Mouse (Mus musculus): ENCODE measurements around the gene Arhgef28.

The Arhgef28 gene

GRCm38 (mm10) chr13:98183157-98183878 is 22.9 kb downstream of the Arhgef28 start:
- DNase-seq (ENCODE audit: low spot score in 2 of 2) = no peak

DNA sequence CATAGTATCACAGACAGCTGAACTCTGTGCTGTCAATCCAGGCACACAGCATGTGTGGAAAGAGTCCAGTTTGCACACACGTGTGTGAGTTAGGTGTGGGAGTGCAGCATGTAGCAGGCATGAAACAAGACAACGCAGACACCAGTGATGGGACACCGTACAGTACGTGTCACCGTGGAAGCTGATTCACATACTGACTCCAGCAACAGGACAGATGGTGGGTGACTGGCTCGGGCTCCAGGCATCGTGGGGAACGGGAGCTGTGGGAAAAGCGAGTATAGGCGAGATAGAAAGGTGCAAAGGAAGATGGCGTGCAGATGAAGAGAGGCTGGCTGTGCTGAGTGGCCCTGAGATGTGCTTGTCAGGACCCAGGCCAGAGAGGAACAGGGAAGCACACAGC is 23.9 kb downstream of the Arhgef28 start:
- no peak for DNase-seq (ENCODE audit: low spot score in 2 of 2)

DNA sequence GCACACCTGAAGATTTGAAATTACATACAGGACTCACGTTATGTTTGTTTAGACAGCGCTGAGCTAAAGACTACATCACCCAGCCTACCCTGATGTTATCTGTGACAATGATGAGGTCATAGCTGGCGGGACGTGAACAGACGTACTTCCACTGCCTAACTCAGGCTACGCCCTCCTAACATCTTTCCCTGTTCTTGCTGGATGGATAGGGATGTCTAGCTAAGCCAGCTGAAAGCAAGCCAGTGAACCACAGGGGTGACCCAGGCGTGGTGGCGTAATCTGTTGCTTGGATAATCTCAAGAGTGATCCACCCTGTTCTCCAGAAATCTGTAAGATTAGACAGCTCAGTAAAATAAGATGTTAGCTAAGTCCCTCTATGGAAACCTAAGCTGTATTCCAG is 25.6 kb downstream of the Arhgef28 start:
- DNase-seq (ENCODE audit: low spot score in 2 of 2) = no peak

GRCm38 (mm10) chr13:98175323-98176007 is 30.8 kb downstream of the Arhgef28 start:
- DNase-seq (ENCODE audit: low spot score in 2 of 2) = no peak

- no peak for DNase-seq (ENCODE audit: low spot score in 2 of 2)
Observed at GRCm38 (mm10) chr13:98173008-98173407, 33.2 kb downstream of the Arhgef28 start.

DNA sequence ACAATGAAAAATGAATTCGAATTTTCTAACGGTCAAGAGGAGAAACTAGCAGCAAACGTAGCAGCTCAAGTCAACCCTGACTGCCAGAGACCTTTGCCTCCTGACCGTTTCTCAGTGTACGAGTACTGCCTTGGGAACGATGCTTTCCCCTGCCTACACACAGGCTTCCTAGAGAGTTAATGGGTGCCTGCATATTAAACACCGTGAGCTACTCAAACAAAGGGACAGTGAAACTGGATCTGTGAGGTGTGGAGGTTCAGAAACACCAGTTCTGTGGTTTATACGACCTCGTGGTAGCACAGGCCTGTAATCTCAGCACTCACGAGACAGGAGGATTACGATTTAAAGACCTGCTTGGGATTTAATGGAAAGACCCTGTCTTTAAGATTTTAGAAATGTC is 33.9 kb downstream of the Arhgef28 start:
- no peak for DNase-seq (ENCODE audit: low spot score in 2 of 2)

DNA sequence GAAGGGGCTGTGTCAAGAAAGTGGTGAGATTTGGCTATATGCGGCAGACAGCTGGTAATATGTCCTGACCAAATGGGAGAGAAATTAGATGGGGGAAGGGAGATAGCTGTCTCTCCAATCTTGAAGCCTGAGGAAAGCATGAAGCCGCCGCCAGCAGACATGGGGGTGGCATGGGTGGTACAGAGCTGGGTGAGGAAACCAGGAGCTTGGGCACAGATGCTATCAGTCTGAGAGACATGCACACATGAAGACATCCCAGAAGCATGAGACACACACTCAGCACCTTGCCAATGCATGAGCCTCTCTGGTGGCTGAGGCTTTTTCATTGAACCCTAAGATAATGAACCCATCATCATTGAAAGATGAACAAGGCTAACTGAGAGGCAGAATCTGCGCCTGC is 34.5 kb downstream of the Arhgef28 start:
- no peak for DNase-seq (ENCODE audit: low spot score in 2 of 2)

- DNase-seq (ENCODE audit: low spot score in 2 of 2) = no peak
Observed at GRCm38 (mm10) chr13:98171257-98171656, 35.0 kb downstream of the Arhgef28 start.

- DNase-seq (ENCODE audit: low spot score in 2 of 2) = no peak
Observed at GRCm38 (mm10) chr13:98164878-98165277, 41.4 kb downstream of the Arhgef28 start.

DNA sequence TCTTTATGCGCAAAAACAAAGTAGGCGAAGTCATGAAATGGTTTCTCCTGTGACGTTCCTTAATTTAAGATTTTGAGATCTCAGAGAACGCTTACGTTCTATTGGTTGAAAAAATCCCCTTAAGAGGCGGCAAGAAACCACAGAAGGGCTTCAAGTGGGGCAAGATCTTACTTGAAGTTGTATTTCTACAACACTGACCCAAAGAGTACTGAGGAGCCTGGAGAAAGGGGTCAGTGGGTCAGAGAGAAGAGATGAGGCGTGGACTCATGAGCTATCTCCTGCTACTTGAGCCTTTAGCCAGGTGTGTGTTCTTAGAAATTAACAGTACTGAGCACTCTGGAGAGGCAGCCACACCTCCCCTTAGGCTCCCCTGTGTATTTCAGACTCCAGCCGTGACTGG is 44.7 kb downstream of the Arhgef28 start:
- DNase-seq (ENCODE audit: low spot score in 2 of 2) = no peak

- DNase-seq (ENCODE audit: low spot score in 2 of 2) = no peak
Observed at GRCm38 (mm10) chr13:98156656-98157055, 49.6 kb downstream of the Arhgef28 start.

DNA sequence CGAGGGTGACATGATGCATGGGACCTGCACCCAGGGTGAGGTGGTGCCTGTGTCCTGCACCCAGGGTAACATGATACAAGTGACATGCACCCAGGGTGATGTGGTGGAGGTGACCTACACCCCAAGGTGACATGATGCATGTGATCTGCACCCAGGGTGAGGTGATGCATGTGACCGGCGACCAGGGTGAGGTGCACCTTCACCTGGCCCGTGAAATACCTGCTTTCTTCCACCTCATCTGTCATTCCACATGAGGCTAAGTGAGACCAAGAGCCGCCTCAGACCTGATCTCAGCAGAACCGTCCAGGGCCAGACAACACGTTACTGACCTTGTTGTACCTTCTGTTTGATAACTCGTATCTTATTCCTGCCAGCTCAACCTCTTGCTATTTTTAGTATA is 53.5 kb downstream of the Arhgef28 start:
- no peak for DNase-seq (ENCODE audit: low spot score in 2 of 2)

DNA sequence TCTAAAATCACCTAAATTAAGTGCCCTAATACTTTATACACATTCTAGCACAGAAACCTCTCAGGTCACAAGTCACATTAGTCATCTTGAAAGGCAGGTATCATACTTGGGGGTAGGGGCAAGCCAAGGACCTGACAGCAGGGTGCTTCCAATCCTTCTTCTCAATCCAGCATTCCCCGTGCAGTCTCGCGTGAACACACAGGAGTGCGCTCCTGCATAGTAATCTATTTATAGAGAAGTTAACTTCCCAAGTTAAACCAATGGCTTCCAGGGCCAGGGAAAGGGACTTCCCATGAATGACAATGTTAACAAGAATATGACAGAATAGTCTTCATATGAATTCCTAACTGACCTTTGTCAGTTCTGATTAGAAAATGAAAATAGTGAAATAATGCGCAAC is 58.7 kb downstream of the Arhgef28 start:
- no peak for DNase-seq (ENCODE audit: low spot score in 2 of 2)

GRCm38 (mm10) chr13:98146573-98147160 is 59.6 kb downstream of the Arhgef28 start:
- no peak for DNase-seq (ENCODE audit: low spot score in 2 of 2)

DNA sequence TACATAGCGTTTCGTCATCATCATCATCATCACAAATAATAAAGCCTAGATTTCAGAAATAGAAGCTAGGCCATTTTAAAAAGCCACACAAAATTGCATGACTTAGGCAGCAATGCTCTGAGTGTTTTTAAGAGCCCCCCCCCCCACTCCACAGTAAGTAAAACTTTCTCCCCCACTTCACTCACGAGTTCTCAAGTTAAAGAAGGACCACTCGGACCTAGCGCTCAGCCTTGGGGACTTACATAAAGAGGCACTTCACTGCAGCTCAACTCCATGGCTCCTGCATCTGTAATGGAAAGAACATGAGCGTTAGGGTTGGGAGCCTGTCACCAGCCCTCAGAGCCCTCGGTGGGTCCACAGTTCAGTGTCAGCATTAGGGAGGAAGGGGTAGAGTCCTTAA is 60.9 kb downstream of the Arhgef28 start:
- no peak for DNase-seq (ENCODE audit: low spot score in 2 of 2)

- no peak for DNase-seq (ENCODE audit: low spot score in 2 of 2)
Observed at GRCm38 (mm10) chr13:98143000-98143399, 63.2 kb downstream of the Arhgef28 start.

- no peak for DNase-seq (ENCODE audit: low spot score in 2 of 2)
Observed at GRCm38 (mm10) chr13:98140626-98141025, 65.6 kb downstream of the Arhgef28 start.

DNA sequence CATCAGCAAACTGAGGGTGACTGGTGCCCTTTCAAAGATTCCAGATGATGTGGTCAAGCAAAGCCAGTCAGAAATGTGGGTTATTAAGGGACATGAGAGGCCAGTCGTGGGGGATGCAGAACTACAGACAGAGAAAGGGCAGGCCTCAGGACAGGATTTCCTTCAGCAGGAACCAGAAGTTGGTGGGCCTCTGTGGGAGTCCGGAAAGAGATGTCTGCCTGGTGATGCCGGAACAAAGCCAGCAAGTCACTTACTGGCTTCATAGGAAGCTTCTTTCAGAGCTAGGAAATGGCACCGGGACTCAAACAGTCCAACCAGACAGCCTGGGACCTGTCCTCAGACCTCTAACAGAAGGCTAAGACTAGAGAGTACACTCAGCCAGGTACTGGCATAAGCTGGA is 67.5 kb downstream of the Arhgef28 start:
- no peak for DNase-seq (ENCODE audit: low spot score in 2 of 2)

DNA sequence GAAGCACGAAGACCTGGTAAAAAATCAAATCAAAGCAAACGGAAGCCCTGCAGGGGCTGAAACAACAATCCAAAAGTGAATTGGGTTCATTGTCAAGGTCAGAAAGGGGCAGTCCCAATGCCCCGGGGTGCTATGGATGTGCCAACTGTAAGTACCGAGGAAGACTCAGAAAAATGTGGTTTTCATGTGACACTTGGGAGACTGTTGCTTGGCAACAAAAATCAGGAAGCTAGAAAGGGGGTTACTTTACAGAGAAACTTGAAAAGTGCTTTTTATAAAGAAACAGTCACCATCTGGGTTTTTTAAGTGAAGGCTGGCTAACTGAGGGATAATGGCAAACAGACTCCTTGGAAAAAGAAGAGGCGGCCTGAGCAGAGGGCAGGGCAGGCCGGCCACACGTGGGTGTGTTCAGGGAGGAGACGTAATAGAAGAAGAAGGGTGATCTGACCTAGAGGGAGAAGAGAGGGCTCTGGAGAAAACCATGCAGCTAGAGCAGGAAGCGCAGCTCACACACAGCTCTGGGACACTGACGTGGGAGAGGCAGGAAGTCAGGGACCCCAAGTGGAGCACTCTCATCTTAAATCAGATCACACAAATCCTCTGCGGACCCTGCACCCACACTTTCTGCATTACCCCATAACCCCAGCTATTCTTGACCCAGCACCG is 70.2 kb downstream of the Arhgef28 start:
- no peak for DNase-seq (ENCODE audit: low spot score in 2 of 2)

- no peak for DNase-seq (ENCODE audit: low spot score in 2 of 2)
Observed at GRCm38 (mm10) chr13:98132951-98133350, 73.3 kb downstream of the Arhgef28 start.

DNA sequence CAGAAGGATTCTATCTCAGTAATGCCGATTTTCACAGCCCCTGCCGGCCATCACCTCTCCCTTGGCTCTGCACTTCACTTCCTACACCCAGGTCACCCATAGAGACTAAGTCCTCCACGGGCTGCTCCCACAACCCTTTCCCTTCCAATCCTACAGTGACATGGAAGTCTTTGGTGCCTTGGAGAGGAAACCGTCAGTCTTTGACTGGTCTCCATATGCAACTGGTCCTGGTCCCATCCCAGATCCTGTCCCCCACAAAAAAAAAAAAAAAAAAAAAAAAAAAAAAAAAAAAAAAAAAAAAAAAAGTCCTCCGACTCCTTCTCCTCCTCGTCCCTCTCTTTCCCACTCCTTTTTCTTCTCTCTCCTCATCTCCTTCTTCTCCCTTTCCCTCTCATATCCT is 74.0 kb downstream of the Arhgef28 start:
- no peak for DNase-seq (ENCODE audit: low spot score in 2 of 2)

- no peak for DNase-seq (ENCODE audit: low spot score in 2 of 2)
Observed at GRCm38 (mm10) chr13:98125666-98126065, 80.6 kb downstream of the Arhgef28 start.
